Mouse (Mus musculus): Measurements from ENCODE around the gene Zbtb41. TPM values are rescaled to one million over a fixed set of nuclear protein-coding genes. Genes with fewer than 3 reads are reported as not detected.

Gene Zbtb41
- 18.7 TPM for polyA plus RNA-seq (2017; shearing (Covaris generic))

GRCm38 (mm10) chr1:139421875-139422791 is at the start of gene Zbtb41:
Gene Zbtb41, plus strand, starts transcription at chr1:139422288.

GRCm38 (mm10) chr1:139376638-139377286 is 45.3 kb upstream of the Zbtb41 start, which contains the start of gene Crb1:
Gene Crb1, minus strand, starts transcription at chr1:139377100.

GRCm38 (mm10) chr1:139454340-139455225 is 32.5 kb downstream of the Zbtb41 start, which contains the start of gene Aspm:
Gene Aspm, plus strand, starts transcription at chr1:139454772.

GRCm38 (mm10) chr1:139501258-139501752 is 79.2 kb downstream of the Zbtb41 start, which contains the start of gene F13b:
Gene F13b, plus strand, starts transcription at chr1:139501702.

Other genes starting within 250 kb of the Zbtb41 start
- not detected for gene Crb1, start 45.2 kb upstream of the Zbtb41 start, polyA plus RNA-seq (2017; shearing (Covaris generic))
- gene Aspm, start 32.5 kb downstream of the Zbtb41 start, polyA plus RNA-seq (2017; shearing (Covaris generic)): 0.78 TPM
- gene F13b, start 79.4 kb downstream of the Zbtb41 start, polyA plus RNA-seq (2017; shearing (Covaris generic)): 0.27 TPM
- 0.21 TPM for gene Cfhr1, start 138.0 kb downstream of the Zbtb41 start, polyA plus RNA-seq (2017; shearing (Covaris generic))

Data from effector memory CD4-positive, alpha-beta T cell, adult 7 months (primary cell).